Mouse (Mus musculus): ENCODE data around the gene Snx29. TPM values are rescaled to one million over a fixed set of nuclear protein-coding genes. Genes with fewer than 3 reads are reported as not detected.

The Snx29 gene
- polyA plus RNA-seq, 1 experiment from 2014 or later = 6.9 TPM

DNA sequence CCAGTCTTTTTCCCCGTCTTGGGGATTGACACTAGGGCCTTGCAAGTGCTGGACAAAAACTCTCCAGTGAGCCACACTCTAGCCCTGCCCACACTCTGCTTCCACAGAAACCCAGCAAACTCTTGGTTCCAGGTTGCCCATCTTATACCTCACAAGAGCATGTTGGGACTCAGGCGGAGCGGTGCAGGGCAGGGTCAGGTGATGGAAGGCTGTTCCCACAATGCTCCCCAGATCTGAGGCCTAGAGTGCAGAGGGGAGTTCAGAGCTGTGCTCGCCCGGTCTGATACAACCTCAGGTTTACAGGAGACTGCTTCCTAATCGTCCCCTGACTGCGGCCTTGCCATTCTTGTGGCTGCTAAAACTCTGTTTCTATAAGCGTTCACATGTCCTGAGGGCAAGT, 434.8 kb downstream of the Snx29 start:
- no peak for ATAC-seq (replicated peaks; ENCODE audit: low FRiP score, low read depth)
- no peak for TF ChIP-seq CTCF (IDR thresholded peaks at IDR 0.05; ENCODE audit: low read depth)
- WGBS = 92% methylated on average over 8 of the region's 8 CpGs
- Histone ChIP-seq H3K36me3 (ENCODE audit: insufficient read depth, low read length) (0 out of 2 replicates have a peak, but pooled peaks cover 3% of the 10 kb centered on the region), H3K9me3 (replicated peaks; ENCODE audit: low read length) (no peaks in the 10 kb centered on the region), H3K27ac (no peak overlapping the region), H3K4me2 (ENCODE audit: low read length) (no peak overlapping the region), H3K4me1 (replicated peaks; ENCODE audit: insufficient read depth, low read length) (no peaks in the 10 kb centered on the region), H3K27me3 (ENCODE audit: insufficient read depth, low read length) (no peaks in the 10 kb centered on the region), H3K4me3 (replicated peaks; ENCODE audit: low read depth, low read length) (no peak overlapping the region), H3K9ac (ENCODE audit: low read depth, low read length) (no peak overlapping the region)
- no peak for DNase-seq (ENCODE audit: low spot score)

DNA sequence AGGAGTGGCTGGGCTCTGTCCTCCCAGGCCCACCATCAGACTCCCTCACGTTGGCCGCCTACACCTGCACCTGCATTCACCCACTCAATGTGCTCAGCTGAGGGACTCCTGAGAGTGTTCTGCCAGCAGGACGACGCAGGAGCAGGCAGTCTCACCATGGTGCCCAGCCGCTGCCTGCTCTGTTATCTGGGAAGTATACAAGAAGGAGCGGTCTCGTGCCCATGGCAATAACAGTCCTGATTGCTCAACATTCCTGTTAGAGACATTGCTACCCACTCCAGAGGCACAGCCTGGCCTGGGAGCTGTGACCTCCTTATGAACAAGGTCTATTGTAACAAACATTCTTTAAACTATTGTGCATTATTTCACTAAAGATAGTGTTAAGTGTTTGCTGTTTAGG, 435.2 kb downstream of the Snx29 start:
- Histone ChIP-seq H3K27ac (no peak overlapping the region), H3K27me3 (ENCODE audit: insufficient read depth, low read length) (no peaks in the 10 kb centered on the region), H3K36me3 (ENCODE audit: insufficient read depth, low read length) (0 out of 2 replicates have a peak, but pooled peaks cover 3% of the 10 kb centered on the region), H3K4me1 (replicated peaks; ENCODE audit: insufficient read depth, low read length) (no peaks in the 10 kb centered on the region), H3K9ac (ENCODE audit: low read depth, low read length) (no peak overlapping the region), H3K9me3 (replicated peaks; ENCODE audit: low read length) (no peaks in the 10 kb centered on the region), H3K4me2 (ENCODE audit: low read length) (no peak overlapping the region), H3K4me3 (replicated peaks; ENCODE audit: low read depth, low read length) (no peak overlapping the region)
- no peak for ATAC-seq (replicated peaks; ENCODE audit: low FRiP score, low read depth)
- no peak for TF ChIP-seq CTCF (IDR thresholded peaks at IDR 0.05; ENCODE audit: low read depth)
- DNase-seq (ENCODE audit: low spot score) = no peak
- WGBS = 88% methylated on average over 7 of the region's 7 CpGs

DNA sequence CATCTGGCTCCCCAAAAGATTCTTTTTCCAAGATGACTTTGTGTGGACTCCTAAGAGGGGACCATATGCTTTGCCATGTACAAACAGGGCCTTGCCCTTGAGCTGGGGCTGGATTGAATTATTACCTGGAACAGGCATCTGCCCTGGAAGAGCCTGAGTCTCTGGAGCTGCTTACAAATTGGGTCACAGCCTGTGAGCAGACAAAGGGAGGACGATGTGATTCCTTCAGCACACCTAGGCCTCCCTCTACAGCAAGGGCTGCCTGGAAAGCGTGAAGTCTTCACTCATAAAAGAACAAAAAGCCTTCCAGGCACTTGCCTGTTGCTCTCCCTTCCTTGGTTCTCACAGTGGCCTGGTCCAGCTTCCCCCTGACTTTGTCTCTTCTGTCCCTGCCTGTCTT, 449.6 kb downstream of the Snx29 start:
- whole genome bisulfite sequencing = 50% methylated on average over 2 of the region's 2 CpGs
- DNase-seq (ENCODE audit: low spot score) = no peak

DNA sequence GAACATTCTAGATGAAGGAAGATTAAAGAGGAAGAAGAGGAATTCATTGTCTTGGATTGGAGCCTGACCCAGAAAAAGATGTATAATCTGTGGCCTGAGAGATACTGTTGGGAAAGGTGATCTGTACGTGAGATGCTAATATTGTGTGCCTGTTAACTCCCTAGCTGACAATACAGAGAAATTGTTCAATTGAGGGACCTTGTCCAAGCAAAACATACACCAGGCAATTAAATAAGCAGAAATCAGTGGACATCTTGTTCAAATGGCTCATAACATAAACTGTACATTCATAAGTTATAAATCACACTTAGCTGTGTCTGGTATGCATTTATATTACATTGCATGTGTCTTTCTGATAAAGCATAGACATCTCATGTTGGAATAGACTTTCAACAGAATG, 451.6 kb downstream of the Snx29 start:
- WGBS = 78% methylated on average over 1 of the region's 1 CpGs
- DNase-seq (ENCODE audit: low spot score) = no peak

More for the DNA sequence above, 449.6 kb downstream of the Snx29 start:
- H3K27me3 ChIP-seq (ENCODE audit: insufficient read depth, low read length) = no peaks in the 10 kb centered on the region
- TF ChIP-seq CTCF (IDR thresholded peaks at IDR 0.05; ENCODE audit: low read depth) = no peak
- no peak overlapping the region for H3K4me3 ChIP-seq (replicated peaks; ENCODE audit: low read depth, low read length)
- no peaks in the 10 kb centered on the region for H3K4me1 ChIP-seq (replicated peaks; ENCODE audit: insufficient read depth, low read length)
- no peaks in the 10 kb centered on the region for H3K36me3 ChIP-seq (ENCODE audit: insufficient read depth, low read length)
- peaks cover 3% of the 10 kb centered on the region; the same call in 1 of the 2 replicates for H3K9me3 ChIP-seq (replicated peaks; ENCODE audit: low read length)
- H3K4me2 ChIP-seq (ENCODE audit: low read length) = no peak overlapping the region
- no peak overlapping the region for H3K27ac ChIP-seq
- ATAC-seq (replicated peaks; ENCODE audit: low FRiP score, low read depth) = no peak
- H3K9ac ChIP-seq (ENCODE audit: low read depth, low read length) = no peak overlapping the region

DNA sequence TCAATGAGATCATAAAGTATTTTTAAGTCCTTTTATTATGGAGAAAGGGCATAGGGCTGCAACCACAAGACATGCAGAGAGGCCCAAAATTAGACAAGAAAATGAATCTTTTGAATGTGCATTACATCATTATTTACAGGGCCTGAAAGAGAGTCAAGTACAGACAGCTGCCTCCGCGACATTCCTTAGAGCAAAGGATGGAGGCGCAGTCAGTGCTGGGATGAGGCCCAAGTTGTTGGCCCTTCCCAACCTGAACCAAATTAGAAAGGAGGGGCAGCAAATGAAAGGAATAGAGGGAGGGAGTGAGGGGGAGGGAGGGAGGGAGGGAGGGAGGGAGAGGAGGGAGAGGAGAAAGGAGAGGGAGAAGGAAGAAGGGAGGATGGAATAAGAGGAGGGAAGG, 453.8 kb downstream of the Snx29 start:
- no peaks in the 10 kb centered on the region for H3K9me3 ChIP-seq (replicated peaks; ENCODE audit: low read length)
- no peak overlapping the region for H3K27ac ChIP-seq
- no peaks in the 10 kb centered on the region for H3K36me3 ChIP-seq (ENCODE audit: insufficient read depth, low read length)
- H3K9ac ChIP-seq (ENCODE audit: low read depth, low read length) = no peak overlapping the region
- TF ChIP-seq CTCF (IDR thresholded peaks at IDR 0.05; ENCODE audit: low read depth) = no peak
- DNase-seq (ENCODE audit: low spot score) = peak; percentile 49
- no peaks in the 10 kb centered on the region for H3K27me3 ChIP-seq (ENCODE audit: insufficient read depth, low read length)
- ATAC-seq (replicated peaks; ENCODE audit: low FRiP score, low read depth) = no peak
- H3K4me2 ChIP-seq (ENCODE audit: low read length) = no peak overlapping the region
- no peaks in the 10 kb centered on the region for H3K4me1 ChIP-seq (replicated peaks; ENCODE audit: insufficient read depth, low read length)
- WGBS = 81% methylated on average over 3 of the region's 3 CpGs
- H3K4me3 ChIP-seq (replicated peaks; ENCODE audit: low read depth, low read length) = no peak overlapping the region

More for the DNA sequence above, 451.6 kb downstream of the Snx29 start:
- no peaks in the 10 kb centered on the region for H3K36me3 ChIP-seq (ENCODE audit: insufficient read depth, low read length)
- no peaks in the 10 kb centered on the region for H3K4me1 ChIP-seq (replicated peaks; ENCODE audit: insufficient read depth, low read length)
- no peaks in the 10 kb centered on the region for H3K27me3 ChIP-seq (ENCODE audit: insufficient read depth, low read length)
- TF ChIP-seq CTCF (IDR thresholded peaks at IDR 0.05; ENCODE audit: low read depth) = no peak
- no peak overlapping the region for H3K9ac ChIP-seq (ENCODE audit: low read depth, low read length)
- no peak for ATAC-seq (replicated peaks; ENCODE audit: low FRiP score, low read depth)
- no peak overlapping the region for H3K4me3 ChIP-seq (replicated peaks; ENCODE audit: low read depth, low read length)
- no peak overlapping the region for H3K27ac ChIP-seq
- H3K4me2 ChIP-seq (ENCODE audit: low read length) = no peak overlapping the region
- peaks cover 3% of the 10 kb centered on the region; the same call in 1 of the 2 replicates for H3K9me3 ChIP-seq (replicated peaks; ENCODE audit: low read length)

DNA sequence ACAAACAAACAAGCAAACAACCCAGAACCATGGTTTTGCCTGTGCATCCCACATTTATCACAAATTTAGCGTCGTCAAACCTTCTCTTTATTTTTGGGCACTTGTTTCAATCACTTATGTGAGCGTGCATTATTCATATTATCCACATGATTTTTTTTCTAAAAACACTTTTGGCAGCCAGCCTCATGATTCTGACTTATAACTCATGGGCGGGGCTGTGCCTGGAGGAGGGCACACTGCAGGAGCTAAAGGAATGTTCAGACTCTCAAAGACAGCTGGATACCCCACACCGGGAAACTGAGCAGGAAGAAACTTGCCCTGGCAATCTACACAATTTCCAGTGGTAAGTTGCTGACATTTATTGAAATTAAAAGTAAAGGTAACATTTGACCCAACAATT, 455.5 kb downstream of the Snx29 start:
- Histone ChIP-seq H3K27me3 (ENCODE audit: insufficient read depth, low read length) (no peaks in the 10 kb centered on the region), H3K4me2 (ENCODE audit: low read length) (no peak overlapping the region), H3K36me3 (ENCODE audit: insufficient read depth, low read length) (no peaks in the 10 kb centered on the region), H3K9ac (ENCODE audit: low read depth, low read length) (no peak overlapping the region), H3K4me1 (replicated peaks; ENCODE audit: insufficient read depth, low read length) (no peaks in the 10 kb centered on the region), H3K4me3 (replicated peaks; ENCODE audit: low read depth, low read length) (no peak overlapping the region), H3K9me3 (replicated peaks; ENCODE audit: low read length) (no peaks in the 10 kb centered on the region), H3K27ac (no peak overlapping the region)
- 76% methylated on average over 5 of the region's 5 CpGs for WGBS
- ATAC-seq (replicated peaks; ENCODE audit: low FRiP score, low read depth) (no peak), DNase-seq (ENCODE audit: low spot score) (no peak)
- no peak for TF ChIP-seq CTCF (IDR thresholded peaks at IDR 0.05; ENCODE audit: low read depth)

Measured in kidney, postnatal 0 days (tissue).